Mouse (Mus musculus) embryonic fibroblast, embryonic 13.5 days (primary cell): ENCODE measurements around the gene Kif2c. TPM values are rescaled to one million over a fixed set of nuclear protein-coding genes. Genes with fewer than 3 reads are reported as not detected.

ENCODE experiments used
- H3K27ac ChIP-seq: 2 replicates; pipeline ENCODE4 v1.5.1; 2012; ENCODE audit warnings: low read length, control low read depth, inconsistent platforms; ENCODE audit not compliant: insufficient read depth
- H3K4me1 ChIP-seq: 2 replicates; pipeline ENCODE4 v1.6.1; 2011; ENCODE audit warnings: low read length; ENCODE audit not compliant: control insufficient read depth, insufficient read depth
- H3K4me3 ChIP-seq: 2 replicates; pipeline ENCODE4 v1.5.1; 2011; ENCODE audit warnings: mild to moderate bottlenecking, control low read depth, low read length; ENCODE audit not compliant: insufficient read depth
- CTCF ChIP-seq: IDR thresholded peaks from 2 replicates; pipeline ENCODE4 v1.5.1; 2011; ENCODE audit warnings: mild to moderate bottlenecking, control low read depth, low read length, moderate library complexity, borderline replicate concordance; ENCODE audit not compliant: insufficient read depth
- POLR2A ChIP-seq: IDR thresholded peaks from 2 replicates; pipeline ENCODE4 v1.6.1; 2011; ENCODE audit warnings: low read depth, mild to moderate bottlenecking, control low read depth, low read length, moderate library complexity
- polyA plus RNA-seq: library from polyadenylated mRNA; stranded (reverse); fragments of >200 nt; gene quantifications from 2 replicates; pipeline ENCODE4 v1.2.4, GENCODE M21; 2011; ENCODE audit warnings: low read depth; ENCODE audit not compliant: missing spikeins, insufficient read length

The Kif2c gene
- polyA plus RNA-seq, 1 experiment: 33.6 TPM

GRCm38 (mm10) chr4:117127991-117128686 is 54.3 kb downstream of the Kif2c start:
- H3K27ac ChIP-seq: no peak overlapping the region
- H3K4me3 ChIP-seq: no peak overlapping the region
- peaks cover 26% of the 10 kb centered on the region for H3K4me1 ChIP-seq
- TF ChIP-seq CTCF (no peak), POLR2A (no peak)

- Histone ChIP-seq H3K4me1 (peaks cover 20% of the 10 kb centered on the region), H3K27ac (peak within 1 kb of the TSS; percentile 100), H3K4me3 (no peak within 1 kb of the TSS)
- TF ChIP-seq POLR2A (no peak), CTCF (no peak)
These were observed 55.7 kb downstream of the Kif2c start, which contains the start of gene Tctex1d4 for GRCm38 (mm10) chr4:117126675-117127290. Gene Tctex1d4, plus strand, starts transcription at chr4:117126794.

DNA sequence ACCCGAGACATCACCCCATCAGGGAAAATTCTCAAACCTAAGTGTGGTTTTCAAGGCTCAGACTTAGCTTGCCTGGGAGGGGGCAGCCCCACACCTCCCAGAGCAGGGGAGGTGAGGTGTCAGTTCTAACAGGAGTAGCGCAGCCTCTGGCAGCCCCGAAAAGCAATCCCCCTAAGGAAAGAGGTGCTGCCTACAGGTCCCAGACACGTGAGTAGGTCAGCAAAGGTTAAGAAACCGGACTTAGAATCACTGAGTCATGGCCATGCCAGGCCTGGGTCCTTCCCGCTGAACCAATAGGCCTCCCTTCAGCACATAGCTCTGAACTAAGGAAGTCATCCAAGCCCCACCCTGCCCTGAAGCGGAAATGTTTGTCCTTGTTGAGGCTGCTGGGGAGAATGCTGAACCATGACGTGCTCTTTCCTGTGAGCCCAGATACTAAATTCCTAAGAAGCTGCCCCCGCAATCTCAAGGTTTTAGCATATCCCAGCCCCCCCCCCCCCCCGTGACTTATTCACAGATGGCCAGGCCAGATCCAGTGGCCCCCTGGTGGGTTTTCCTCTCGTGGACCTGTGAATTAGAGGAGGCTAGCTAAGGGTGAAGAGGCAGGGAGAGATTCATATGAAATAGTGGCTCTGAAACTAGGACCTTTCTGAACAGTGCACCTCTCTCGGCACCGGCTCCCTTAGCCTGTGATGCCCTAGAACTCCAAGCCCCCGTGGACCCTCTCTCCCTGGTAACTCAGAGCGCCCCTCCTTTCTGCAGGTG is 56.3 kb downstream of the Kif2c start:
- TF ChIP-seq CTCF (no peak), POLR2A (peak; percentile 40; the same call in 1 of the 2 replicates)
- H3K4me3 ChIP-seq: no peak overlapping the region
- peaks cover 14% of the 10 kb centered on the region for H3K4me1 ChIP-seq
- peak overlapping the region; percentile 100 for H3K27ac ChIP-seq

DNA sequence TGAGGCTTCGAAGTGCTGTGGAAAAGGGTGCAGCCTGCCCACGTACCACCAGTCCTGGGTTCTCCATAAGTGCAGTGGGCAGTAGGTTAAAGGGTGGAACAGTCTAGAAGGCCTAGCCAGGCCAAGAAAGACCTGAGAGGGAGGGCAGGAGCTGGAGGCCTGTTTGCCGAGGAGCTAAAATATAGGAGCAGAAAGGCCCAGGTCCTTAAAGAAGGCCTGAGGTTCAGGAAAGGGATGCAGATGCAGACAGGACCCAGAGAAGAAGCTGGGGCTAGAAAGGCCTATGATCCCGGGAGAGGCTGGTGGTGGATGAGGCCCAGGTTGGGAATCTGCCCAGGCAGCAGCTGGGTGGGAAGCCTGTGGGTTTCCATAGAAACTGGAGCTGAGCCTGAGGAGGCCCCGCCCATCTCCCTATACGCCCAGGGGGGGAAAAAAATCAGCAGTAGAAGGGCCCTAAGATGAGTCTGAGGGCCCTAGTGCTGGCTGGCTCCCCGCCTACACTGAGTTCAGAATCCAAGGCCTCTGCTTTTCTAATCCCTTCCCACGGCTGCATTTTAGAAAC is 57.0 kb downstream of the Kif2c start, which contains the start of gene Btbd19:
Btbd19 (minus strand) TSS at position 378 of the 562 bp plus-strand sequence.
- H3K27ac ChIP-seq: peak within 1 kb of the TSS; percentile 100
- H3K4me3 ChIP-seq: peak within 1 kb of the TSS; percentile 28
- TF ChIP-seq CTCF: no peak
- TF ChIP-seq POLR2A: peak; percentile 53; the same call in 1 of the 2 replicates
- H3K4me1 ChIP-seq: peaks cover 14% of the 10 kb centered on the region

GRCm38 (mm10) chr4:117124518-117125347 is 57.7 kb downstream of the Kif2c start:
- Histone ChIP-seq H3K4me3 (peak overlapping the region; percentile 28), H3K27ac (peak overlapping the region; percentile 100), H3K4me1 (peaks cover 14% of the 10 kb centered on the region)
- no peak for TF ChIP-seq POLR2A
- no peak for TF ChIP-seq CTCF

GRCm38 (mm10) chr4:117124218-117124517 is 58.3 kb downstream of the Kif2c start:
- peak overlapping the region; percentile 100; the same call in 1 of the 2 replicates for H3K27ac ChIP-seq
- TF ChIP-seq CTCF (no peak), POLR2A (no peak)
- H3K4me1 ChIP-seq: peaks cover 14% of the 10 kb centered on the region
- H3K4me3 ChIP-seq: no peak overlapping the region

DNA sequence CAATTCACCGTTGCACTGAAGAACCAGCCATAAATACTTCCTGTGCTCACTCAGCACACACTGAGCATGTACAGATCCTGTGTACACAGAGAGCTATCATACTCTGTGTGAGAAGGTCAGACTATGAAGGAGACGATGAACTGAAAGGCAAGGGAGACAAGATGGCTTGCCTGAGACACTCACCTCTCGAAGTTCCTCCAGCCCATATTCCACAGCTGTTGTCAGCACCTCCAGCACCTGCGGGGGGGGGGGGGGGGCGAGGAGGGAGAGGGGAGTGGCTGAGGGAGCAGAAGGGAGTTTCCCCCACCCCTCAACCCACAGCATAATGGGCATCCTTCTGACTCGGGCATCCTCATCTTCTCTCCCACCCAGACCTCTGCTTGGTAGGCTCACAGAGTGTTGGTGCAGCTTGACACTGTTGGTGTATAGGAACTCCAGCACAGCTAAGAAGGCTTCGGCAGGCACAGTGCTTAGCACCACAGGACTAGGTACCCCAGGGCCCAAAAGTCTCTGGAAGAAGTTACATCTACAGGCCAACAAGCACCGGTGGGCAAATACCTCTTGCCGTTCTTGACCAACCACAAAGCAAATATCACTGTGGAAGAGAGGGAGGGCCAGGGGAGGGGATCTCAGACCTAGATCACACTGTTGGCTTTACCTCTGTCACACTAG is 58.8 kb downstream of the Kif2c start:
- H3K27ac ChIP-seq: no peak overlapping the region
- no peak overlapping the region for H3K4me3 ChIP-seq
- H3K4me1 ChIP-seq: peaks cover 14% of the 10 kb centered on the region
- TF ChIP-seq CTCF (no peak), POLR2A (no peak; the same call in 1 of the 2 replicates)

- no peak for TF ChIP-seq POLR2A
- TF ChIP-seq CTCF: no peak
- H3K4me3 ChIP-seq: no peak overlapping the region
- peaks cover 14% of the 10 kb centered on the region for H3K4me1 ChIP-seq
- no peak overlapping the region for H3K27ac ChIP-seq
These were observed 60.2 kb downstream of the Kif2c start for GRCm38 (mm10) chr4:117122209-117122608.
